Mouse (Mus musculus) lung, adult 2 months (tissue): Measurements from ENCODE around the gene Clec12b.

Experiments used
- CTCF ChIP-seq: fragments of 200-500 bp; IDR thresholded peaks from 2 replicates; pipeline ENCODE4 v1.5.1; 2011; ENCODE audit warnings: mild to moderate bottlenecking, low read length, control low read depth; ENCODE audit not compliant: insufficient read depth
- POLR2A ChIP-seq: fragments of 200-500 bp; IDR thresholded peaks from 2 replicates; pipeline ENCODE4 v1.6.1; 2011; ENCODE audit warnings: low read depth, mild to moderate bottlenecking, control low read depth, low read length, borderline replicate concordance; ENCODE audit errors: extremely low read depth

GRCm38 (mm10) chr6:129355774-129356173 lies 29.9 kb downstream of the Clec12b start:
- TF ChIP-seq CTCF, result no peak
- TF ChIP-seq POLR2A, result no peak
